Mouse (Mus musculus) T-cell, adult 2 months (primary cell): ENCODE measurements at regions not wholly inside any gene's neighbourhood (a gene's known extent, or its start where the extent isn't known, plus 50 kb on each side); places are given as distances from the start of the nearest gene placed in this dataset.
"Not testable (repeated sequence)": the region's sequence is repeated elsewhere in the genome, so short reads cannot be mapped to it uniquely, and the experiment has no call there.

Source experiments
- DNase-seq: peaks from one replicate; pipeline ENCODE4 v3.0.0; 2022; ENCODE audit warnings: low spot score

DNA sequence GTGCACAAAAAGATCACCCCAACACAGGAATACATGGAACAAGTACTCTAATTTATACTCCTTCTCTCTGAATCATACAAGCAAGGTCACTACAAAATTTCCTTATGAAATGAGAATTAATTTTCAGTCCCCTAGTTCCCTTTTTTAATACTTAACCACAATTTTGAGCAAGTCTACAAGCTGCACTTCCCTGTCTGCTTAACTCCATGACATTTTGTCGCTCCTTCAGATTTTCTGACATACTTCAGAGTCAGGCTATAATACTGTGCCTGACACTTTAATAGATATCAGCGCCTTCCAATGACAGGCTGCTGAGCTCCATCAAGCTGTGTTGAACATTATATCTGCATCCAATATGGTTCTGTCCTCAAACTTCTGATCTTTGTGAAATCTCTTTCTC lies 505.0 kb upstream of the Zfp386 start:
- DNase-seq: no peak

- not testable (repeated sequence) for DNase-seq
Measured at GRCm38 (mm10) chr12:115566878-115567277, 480.6 kb upstream of the Zfp386 start.

GRCm38 (mm10) chr12:115592985-115593384 lies 454.5 kb upstream of the Zfp386 start:
- peak; percentile 12 for DNase-seq

GRCm38 (mm10) chr12:115603763-115604162 lies 443.8 kb upstream of the Zfp386 start:
- no peak for DNase-seq

DNA sequence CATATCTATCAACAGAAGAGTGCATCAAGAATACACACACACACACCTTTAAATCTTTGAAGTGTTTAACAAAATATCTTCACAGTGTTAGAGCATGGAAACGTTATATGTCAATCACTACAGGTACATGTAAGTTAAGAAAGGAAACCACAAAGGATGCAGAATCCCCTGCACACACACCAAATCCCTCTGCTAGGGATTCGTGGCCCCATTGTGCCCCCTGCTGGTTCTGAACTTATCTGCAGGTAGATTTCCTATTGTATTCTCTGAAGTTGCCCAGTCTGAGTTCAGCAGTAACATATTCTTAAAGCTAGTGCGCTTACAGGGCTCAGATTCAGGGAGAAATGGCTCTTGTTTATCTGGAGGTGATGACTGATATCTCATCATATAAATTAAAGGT lies 442.6 kb upstream of the Zfp386 start:
- DNase-seq: peak; percentile 23

DNA sequence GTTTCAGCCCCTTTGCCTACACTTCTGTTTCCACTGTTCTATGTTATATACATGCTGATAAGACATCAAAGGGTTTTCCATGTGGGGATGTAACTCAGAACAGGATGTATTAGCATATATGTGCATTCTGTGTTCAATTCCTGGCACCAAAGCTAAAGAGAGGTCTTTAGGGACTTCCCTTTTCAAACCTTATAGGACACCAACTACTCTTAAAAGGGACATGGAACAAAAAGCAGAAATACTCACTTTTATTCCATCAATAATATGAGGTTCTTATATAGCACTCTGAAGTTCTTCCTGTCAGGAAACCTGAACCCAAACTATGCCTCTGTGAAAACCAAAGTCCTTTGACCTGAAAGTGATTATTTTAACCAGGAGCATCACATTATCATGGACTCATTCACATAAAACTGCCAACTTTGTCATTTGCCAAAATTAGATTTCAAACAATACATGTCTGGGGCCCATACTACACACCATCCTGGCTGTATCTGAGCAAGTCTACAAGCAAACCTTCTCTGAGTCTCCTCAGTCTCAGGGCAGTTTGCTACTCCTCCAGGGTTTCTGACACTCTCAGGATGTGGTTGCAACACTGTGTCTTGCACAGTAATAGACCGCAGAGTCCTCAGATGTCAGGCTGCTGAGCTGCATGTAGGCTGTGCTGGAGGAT lies 424.8 kb upstream of the Zfp386 start:
- DNase-seq: peak; percentile 3

- DNase-seq: peak; percentile 26
Measured at GRCm38 (mm10) chr12:115624221-115624620, 423.3 kb upstream of the Zfp386 start.

GRCm38 (mm10) chr12:115647599-115647998 lies 399.9 kb upstream of the Zfp386 start:
- DNase-seq: no peak

DNA sequence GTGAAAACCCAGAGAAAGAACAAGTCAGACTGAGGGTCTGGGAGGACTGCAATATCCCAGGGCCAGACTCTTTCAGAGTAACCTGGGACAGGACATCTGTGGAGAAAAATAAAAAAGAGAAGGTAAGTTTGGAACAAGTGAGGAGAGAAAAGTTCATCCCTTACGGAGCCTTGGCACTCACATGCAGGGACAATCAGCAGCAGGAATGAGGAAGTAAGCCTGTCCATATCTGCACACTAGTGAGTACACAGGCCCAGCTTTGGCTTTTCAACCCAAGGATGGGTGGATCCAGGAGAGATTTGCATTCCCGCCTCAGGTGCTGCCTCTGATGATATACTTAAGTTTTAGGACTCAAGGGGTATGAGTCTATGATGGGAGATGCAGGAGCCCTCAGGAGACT lies 399.4 kb upstream of the Zfp386 start:
- not testable (repeated sequence) for DNase-seq

GRCm38 (mm10) chr12:115655781-115656180 lies 391.7 kb upstream of the Zfp386 start:
- DNase-seq: peak; percentile 5

- not testable (repeated sequence) for DNase-seq
Measured at GRCm38 (mm10) chr12:115664081-115664480, 383.4 kb upstream of the Zfp386 start.

DNA sequence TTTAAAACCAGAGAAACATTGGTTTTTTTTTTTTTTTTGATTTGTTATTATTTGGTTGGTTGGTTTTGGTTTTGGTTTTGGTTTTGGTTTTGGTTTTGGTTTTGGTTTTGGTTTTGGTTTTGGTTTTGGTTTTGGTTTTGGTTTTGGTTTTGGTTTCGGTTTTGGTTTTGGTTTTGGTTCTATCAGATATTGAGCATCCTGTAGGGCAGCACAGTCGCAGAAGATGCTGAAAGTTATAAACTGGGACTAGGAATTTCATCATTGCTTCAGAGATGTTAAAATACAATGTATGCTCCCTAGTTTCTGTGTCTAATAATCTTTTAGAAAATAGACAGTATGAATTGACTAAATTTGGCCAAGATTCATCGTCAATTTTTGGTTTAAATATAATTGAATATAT lies 375.8 kb upstream of the Zfp386 start:
- not testable (repeated sequence) for DNase-seq

DNA sequence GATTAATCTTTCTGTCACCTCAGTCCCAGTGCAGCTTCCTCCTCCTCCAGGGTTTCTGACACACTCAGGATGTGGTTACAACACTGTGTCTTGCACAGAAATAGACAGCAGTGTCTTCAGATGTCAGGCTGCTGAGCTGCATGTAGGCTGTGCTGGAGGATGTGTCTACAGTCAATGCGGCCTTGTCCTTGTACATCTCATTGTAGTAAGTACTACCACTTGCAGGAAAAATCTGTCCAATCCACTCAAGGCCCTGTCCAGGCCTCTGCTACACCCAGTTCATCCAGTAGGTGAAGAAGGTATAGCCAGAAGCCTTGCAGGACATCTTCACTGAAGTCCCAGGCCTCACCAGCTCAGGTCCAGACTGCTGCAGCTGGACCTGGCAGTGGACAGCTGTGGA lies 355.7 kb upstream of the Zfp386 start:
- peak; percentile 22 for DNase-seq

DNA sequence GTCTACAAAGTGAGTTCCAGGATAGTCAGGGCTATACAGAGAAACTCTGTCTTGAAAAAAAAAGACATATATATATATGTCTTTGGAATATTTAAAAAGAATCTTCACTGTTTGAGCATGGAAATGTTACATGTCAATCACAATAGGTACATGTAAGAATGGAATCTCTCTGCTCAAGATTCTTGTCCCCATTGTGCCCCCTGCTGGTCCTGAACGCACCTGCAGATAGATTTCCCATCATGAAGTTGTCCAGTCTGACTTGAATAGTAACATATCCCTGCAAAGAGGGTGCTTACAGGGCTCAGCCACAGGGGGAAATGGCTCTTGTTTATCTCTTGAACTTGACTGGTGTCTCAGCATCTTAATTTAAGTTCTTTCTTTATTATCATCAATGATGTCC lies 337.7 kb upstream of the Zfp386 start:
- not testable (repeated sequence) for DNase-seq

- peak; percentile 45 for DNase-seq
Measured at GRCm38 (mm10) chr12:115742039-115742438, 305.5 kb upstream of the Zfp386 start.

DNA sequence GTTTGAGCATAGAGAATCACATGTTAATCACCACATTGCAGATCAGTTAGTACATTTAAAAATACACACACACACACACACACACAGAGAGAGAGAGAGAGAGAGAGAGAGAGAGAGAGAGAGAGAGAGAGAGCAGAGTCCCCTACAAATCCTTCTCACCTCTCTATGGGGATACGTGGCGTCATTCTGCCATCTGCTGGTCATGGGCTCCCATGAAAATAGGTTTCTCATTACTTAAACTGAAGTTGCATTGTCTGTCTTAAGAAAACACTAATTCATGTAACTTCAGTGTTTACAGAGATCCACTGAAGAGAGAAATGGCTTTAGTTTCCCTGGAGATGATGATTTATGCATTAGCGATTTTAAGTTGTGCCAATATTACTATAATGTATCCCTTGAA lies 297.9 kb upstream of the Zfp386 start:
- DNase-seq: peak; percentile 43

- not testable (repeated sequence) for DNase-seq
Measured at GRCm38 (mm10) chr12:115753135-115753534, 294.4 kb upstream of the Zfp386 start.

DNA sequence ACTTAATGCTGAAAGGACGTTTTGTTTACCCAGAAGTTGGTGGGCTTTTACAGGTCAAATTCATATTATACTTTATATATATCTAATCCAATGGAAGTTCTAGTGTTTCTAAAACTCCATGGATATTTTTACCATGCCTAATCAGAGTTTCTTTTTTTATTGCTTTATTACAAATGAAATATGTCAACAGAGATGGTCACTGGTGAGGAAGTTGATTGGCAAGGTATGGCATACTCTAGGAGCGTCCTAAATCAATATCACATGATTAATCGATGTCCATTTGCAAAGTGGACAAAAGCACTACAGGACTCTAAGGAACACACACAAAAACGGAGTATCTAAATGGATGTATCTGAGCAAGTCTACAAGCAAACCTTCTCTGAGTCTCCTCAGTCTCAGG lies 290.0 kb upstream of the Zfp386 start:
- not testable (repeated sequence) for DNase-seq

- DNase-seq: peak; percentile 22
Measured at GRCm38 (mm10) chr12:115759041-115759440, 288.5 kb upstream of the Zfp386 start.

DNA sequence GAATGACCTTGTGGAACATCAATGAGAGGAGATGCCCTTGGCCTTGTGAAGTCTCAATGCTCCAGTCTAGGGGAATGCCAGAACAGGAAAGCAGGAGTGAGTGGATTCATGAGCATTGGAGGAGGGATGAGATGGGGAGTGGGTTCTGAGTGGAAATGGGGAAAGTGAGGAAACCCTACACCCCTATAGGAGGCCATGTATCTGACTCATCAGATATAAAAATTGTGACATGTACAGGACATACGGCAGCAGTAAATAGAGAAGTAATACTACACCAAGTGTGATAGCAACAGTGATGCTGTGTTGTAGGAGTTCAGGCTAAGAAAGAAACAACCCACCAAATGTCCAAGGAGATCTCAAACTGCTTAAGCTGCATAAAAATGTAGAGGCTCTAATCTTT lies 285.8 kb upstream of the Zfp386 start:
- DNase-seq: not testable (repeated sequence)

DNA sequence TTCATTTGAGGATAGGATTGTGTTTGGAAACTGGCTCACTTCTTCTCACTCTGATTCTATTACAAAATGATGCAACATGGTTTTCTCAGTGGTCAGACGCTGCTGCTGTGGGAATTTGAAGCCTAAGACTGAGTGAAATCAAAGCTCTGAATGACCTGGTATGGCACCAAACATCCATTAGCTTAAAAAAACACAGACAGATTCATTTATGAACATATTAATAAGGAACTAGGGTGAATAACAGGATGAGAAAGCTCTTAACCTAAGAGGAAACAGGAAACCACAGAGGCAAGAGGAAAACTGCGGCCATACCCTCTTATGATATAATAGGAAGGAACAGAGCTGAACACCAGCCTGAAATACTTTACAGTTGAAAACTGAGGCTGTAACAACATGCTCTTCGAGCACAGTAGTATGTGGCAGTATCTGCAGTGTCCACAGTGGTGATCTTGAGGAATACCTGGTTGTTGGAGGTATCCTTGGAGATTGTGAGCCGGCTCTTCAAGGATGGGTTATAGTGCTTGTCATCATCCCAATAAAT lies 282.5 kb upstream of the Zfp386 start:
- not testable (repeated sequence) for DNase-seq

GRCm38 (mm10) chr12:115771176-115771575 lies 276.3 kb upstream of the Zfp386 start:
- DNase-seq: peak; percentile 4

- peak; percentile 59 for DNase-seq
Measured at GRCm38 (mm10) chr12:115790369-115790768, 257.2 kb upstream of the Zfp386 start.

- DNase-seq: peak; percentile 62
Measured at GRCm38 (mm10) chr12:115802499-115802898, 245.0 kb upstream of the Zfp386 start.
